Mouse (Mus musculus) forebrain, embryonic 14.5 days (tissue): ENCODE data around the gene Mipep. TPM values are rescaled to one million over a fixed set of nuclear protein-coding genes. Genes with fewer than 3 reads are reported as not detected.

Experiments used
- ATAC-seq: fragments of 200-750 bp; cut with Nextera tagmentation; 2 replicates; pipeline ENCODE4 v1.8.0; 2017; ENCODE audit warnings: mild to moderate bottlenecking, moderate library complexity
- DNase-seq: peaks from one replicate; pipeline ENCODE4 v3.0.0-alpha.2; 2015; ENCODE audit warnings: low spot score
- H3K27ac ChIP-seq: fragments of 300-500 bp; sonication (generic); 2 replicates; pipeline ENCODE4 v1.5.1; 2014; ENCODE audit warnings: low read depth, mild to moderate bottlenecking, control low read depth, low read length, moderate library complexity
- H3K27me3 ChIP-seq: fragments of 300-500 bp; sonication (generic); replicated peaks from 2 replicates; pipeline ENCODE4 v1.6.1; 2014; ENCODE audit warnings: low read length, control low read depth, mixed read lengths; ENCODE audit not compliant: control insufficient read depth, insufficient read depth
- H3K36me3 ChIP-seq: fragments of 300-500 bp; sonication (generic); 2 replicates; pipeline ENCODE4 v1.6.1; 2014; ENCODE audit warnings: low read length, control low read depth; ENCODE audit not compliant: control insufficient read depth, insufficient read depth
- H3K4me1 ChIP-seq: fragments of 300-500 bp; sonication (generic); 2 replicates; pipeline ENCODE4 v1.6.1; 2014; ENCODE audit warnings: antibody characterized with exemption, low read length, control low read depth; ENCODE audit not compliant: control insufficient read depth, insufficient read depth
- H3K4me2 ChIP-seq: fragments of 300-500 bp; sonication (generic); 2 replicates; pipeline ENCODE4 v1.6.1; 2014; ENCODE audit warnings: mild to moderate bottlenecking, control low read depth, low read length
- H3K4me3 ChIP-seq: fragments of 300-500 bp; sonication (generic); 2 replicates; pipeline ENCODE4 v1.5.1; 2014; ENCODE audit warnings: low read depth, low read length, control low read depth
- H3K9ac ChIP-seq: fragments of 300-500 bp; sonication (generic); 2 replicates; pipeline ENCODE4 v1.6.1; 2014; ENCODE audit warnings: mild to moderate bottlenecking, low read length, control low read depth, moderate library complexity
- H3K9me3 ChIP-seq: fragments of 300-500 bp; sonication (generic); replicated peaks from 2 replicates; pipeline ENCODE4 v1.6.1; 2016; ENCODE audit warnings: low read length, control low read depth, mixed read lengths; ENCODE audit not compliant: control insufficient read depth
- WGBS: fragments of 180-500 bp; shearing (Covaris S2); extraction: QIAGEN DNeasy Blood & Tissue Kit; methylation state at CpG from one replicate; pipeline ENCODE4 v1.1.7; 2014; 5-methylcytosine and 5-hydroxymethylcytosine counted together
- polyA plus RNA-seq: library from polyadenylated mRNA; unstranded; fragments of >200 nt; fragmentation: Nextera tagmentation; extraction: Ambion mirVana; gene quantifications from 2 replicates; pipeline ENCODE4 v1.2.1, GENCODE M21; 2014

Gene Mipep
- polyA plus RNA-seq, 1 experiment from 2014 or later: 22.9 TPM

DNA sequence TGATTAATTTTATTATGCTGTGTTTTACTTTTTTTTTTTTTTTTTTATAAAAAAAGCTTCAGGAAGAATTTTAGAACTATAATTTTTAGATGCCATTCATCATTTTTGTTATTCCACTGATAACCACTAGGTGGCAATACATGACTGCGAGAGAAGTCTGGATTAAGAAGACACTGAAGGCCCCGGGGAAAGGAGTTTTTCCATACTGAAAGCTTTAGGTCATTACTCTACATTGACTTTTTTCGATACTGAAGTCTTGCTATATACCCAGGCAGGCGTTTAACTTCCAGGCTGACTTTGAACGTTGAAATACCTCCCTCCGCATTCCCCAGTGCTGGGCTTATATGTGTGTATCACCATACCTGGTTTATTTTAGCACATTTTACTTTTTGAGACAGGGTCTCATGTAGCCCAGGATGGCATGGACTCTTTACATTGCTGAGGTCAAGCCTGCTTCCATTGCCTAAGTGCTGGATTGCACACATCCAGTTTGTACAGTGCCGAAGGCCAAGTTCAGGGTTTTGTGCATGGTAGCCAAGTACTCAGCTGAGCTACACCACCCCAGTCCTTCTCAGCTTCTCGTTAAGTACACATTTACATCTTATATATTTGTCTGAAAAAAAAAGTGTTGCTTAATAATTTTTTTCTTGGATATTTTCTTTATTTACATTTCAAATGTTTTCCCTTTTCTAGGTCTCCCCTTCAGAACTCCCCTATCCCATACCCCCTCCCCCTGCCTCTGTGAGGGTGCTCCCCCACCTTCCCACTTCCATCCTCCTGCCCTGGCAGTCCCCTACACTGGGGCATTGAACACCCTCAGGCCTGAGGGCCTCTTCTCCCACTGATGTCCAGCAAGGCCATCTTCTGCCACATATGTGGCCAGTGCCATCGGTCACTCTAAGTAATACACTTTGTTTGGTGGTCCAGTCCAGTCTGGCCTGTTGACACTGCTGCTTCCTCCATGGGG is 15.7 kb downstream of the Mipep start:
- peak; percentile 55; the same call in 1 of the 2 replicates for ATAC-seq
- peaks cover 47% of the 10 kb centered on the region for H3K36me3 ChIP-seq
- 51% methylated on average over 9 of the region's 9 CpGs for WGBS

DNA sequence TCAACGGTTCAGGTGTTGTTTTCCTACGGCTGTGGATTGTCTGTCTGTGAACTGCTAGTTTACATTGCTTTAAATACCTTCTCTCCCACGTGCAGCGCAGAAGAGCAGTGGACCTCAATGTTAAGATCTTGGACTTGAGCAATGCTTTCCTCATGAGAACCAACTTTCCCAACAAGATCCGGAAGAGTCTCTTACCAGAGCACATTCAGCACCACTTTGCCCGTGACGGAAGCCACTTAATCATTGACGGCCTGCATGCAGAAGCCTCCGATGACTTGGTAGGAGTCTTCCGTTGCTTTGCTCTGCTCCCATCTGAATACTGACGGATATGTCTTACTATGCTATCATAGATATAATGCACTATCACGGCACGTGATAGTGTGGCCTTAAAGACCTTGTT is 17.7 kb downstream of the Mipep start:
- WGBS: 97% methylated on average over 13 of the region's 13 CpGs
- Histone ChIP-seq H3K4me3 (no peak overlapping the region), H3K27ac (no peak overlapping the region), H3K36me3 (peaks cover 38% of the 10 kb centered on the region), H3K27me3 (no peaks in the 10 kb centered on the region), H3K9me3 (no peaks in the 10 kb centered on the region), H3K9ac (no peak overlapping the region), H3K4me2 (no peak overlapping the region), H3K4me1 (no peaks in the 10 kb centered on the region)
- DNase-seq: no peak
- ATAC-seq: no peak

More for the DNA sequence above, 15.7 kb downstream of the Mipep start:
- Histone ChIP-seq H3K4me3 (no peak overlapping the region), H3K4me1 (no peaks in the 10 kb centered on the region), H3K9ac (no peak overlapping the region), H3K27me3 (no peaks in the 10 kb centered on the region), H3K9me3 (no peaks in the 10 kb centered on the region), H3K27ac (no peak overlapping the region), H3K4me2 (no peak overlapping the region)
- DNase-seq: peak; percentile 90

DNA sequence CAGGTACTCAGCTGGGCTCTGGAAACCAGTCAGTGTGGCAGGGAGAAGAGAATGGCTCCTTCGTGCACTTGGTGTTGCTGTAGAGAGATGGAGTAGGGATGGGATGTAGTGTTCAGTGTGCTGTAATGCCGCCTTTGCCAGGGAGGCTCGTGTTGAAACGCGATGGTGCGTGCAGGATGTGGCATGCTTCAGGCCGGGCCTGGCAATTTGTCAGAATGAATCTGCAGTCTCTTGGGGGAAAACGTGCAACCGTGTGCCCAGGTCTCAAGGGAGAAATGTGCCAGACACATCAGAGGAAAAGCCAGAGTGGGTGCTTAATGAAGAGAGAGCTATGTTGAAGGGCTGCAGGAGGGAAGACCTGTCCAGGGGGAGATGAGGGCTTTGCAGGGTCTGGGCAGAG is 20.6 kb downstream of the Mipep start:
- ATAC-seq: no peak
- no peaks in the 10 kb centered on the region for H3K4me1 ChIP-seq
- peaks cover 24% of the 10 kb centered on the region for H3K36me3 ChIP-seq
- no peaks in the 10 kb centered on the region for H3K9me3 ChIP-seq
- H3K4me2 ChIP-seq: no peak overlapping the region
- WGBS: 91% methylated on average over 9 of the region's 9 CpGs
- DNase-seq: no peak
- no peak overlapping the region for H3K9ac ChIP-seq
- H3K27ac ChIP-seq: no peak overlapping the region
- no peak overlapping the region for H3K4me3 ChIP-seq
- H3K27me3 ChIP-seq: no peaks in the 10 kb centered on the region

- Histone ChIP-seq H3K4me1 (no peaks in the 10 kb centered on the region), H3K4me2 (no peak overlapping the region), H3K27ac (no peak overlapping the region), H3K4me3 (no peak overlapping the region), H3K36me3 (peaks cover 24% of the 10 kb centered on the region), H3K9me3 (no peaks in the 10 kb centered on the region), H3K9ac (no peak overlapping the region), H3K27me3 (no peaks in the 10 kb centered on the region)
- WGBS: 95% methylated on average over 1 of the region's 1 CpGs
- DNase-seq (no peak), ATAC-seq (no peak)
Measured at GRCm38 (mm10) chr14:60805871-60806270, 21.5 kb downstream of the Mipep start.

DNA sequence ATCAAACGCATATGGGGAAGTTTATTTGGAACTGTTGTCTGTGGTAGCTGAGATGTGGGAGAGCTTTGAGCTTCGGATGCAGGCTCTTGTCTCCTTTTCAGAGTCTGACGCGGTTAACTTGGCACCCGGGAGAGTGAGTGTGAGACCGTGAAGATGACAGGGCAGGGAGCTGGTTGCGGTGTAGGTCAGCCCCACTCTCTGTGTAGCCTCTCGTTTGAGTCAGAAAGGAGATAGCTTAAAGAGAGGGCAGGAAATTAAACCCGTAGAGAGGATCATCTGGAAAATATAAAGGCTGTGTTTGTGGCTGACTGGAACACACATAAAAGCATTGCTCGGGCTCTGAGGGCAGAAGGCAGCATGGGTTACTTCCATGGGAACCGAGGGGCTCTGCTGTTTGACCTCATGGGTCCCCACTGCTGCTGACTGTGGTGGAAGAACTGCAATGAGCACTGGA is 22.5 kb downstream of the Mipep start:
- H3K27ac ChIP-seq: no peak overlapping the region
- H3K4me1 ChIP-seq: no peaks in the 10 kb centered on the region
- no peaks in the 10 kb centered on the region for H3K27me3 ChIP-seq
- no peak overlapping the region for H3K4me2 ChIP-seq
- peaks cover 24% of the 10 kb centered on the region for H3K36me3 ChIP-seq
- DNase-seq (no peak), ATAC-seq (no peak)
- whole genome bisulfite sequencing: 68% methylated on average over 11 of the region's 11 CpGs
- no peak overlapping the region for H3K9ac ChIP-seq
- H3K4me3 ChIP-seq: no peak overlapping the region
- H3K9me3 ChIP-seq: no peaks in the 10 kb centered on the region

- Histone ChIP-seq H3K27ac (no peak overlapping the region), H3K9me3 (no peaks in the 10 kb centered on the region), H3K4me2 (no peak overlapping the region), H3K9ac (no peak overlapping the region), H3K4me1 (no peaks in the 10 kb centered on the region), H3K27me3 (no peaks in the 10 kb centered on the region), H3K36me3 (peaks cover 17% of the 10 kb centered on the region; the same call in 1 of the 2 replicates), H3K4me3 (no peak overlapping the region)
- 94% methylated on average over 8 of the region's 8 CpGs for WGBS
- DNase-seq (no peak), ATAC-seq (no peak)
Measured at GRCm38 (mm10) chr14:60809881-60810280, 25.5 kb downstream of the Mipep start.

DNA sequence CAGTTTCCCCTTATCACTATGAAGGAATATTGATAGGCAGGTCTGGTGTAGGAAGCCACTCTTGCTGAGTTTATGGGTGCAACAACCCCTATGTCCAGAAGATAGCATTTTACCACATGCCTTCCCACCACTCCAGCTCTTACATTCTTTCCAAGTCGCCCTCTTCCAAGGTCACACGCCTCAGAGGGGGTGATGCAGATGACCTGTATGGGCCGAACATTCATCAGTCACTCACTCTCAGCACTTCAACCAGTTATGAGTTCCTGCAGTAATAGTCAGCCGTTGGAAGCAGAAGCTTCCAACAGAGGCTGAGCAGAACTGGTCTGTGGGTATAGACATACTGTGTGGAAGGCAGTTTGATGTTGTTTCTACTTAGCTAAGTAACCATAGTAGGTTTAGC is 27.2 kb downstream of the Mipep start:
- DNase-seq: no peak
- Histone ChIP-seq H3K4me3 (no peak overlapping the region), H3K9me3 (no peaks in the 10 kb centered on the region), H3K27me3 (no peaks in the 10 kb centered on the region), H3K27ac (no peak overlapping the region), H3K9ac (no peak overlapping the region), H3K4me2 (no peak overlapping the region), H3K36me3 (peaks cover 20% of the 10 kb centered on the region; the same call in 1 of the 2 replicates), H3K4me1 (no peaks in the 10 kb centered on the region)
- 93% methylated on average over 4 of the region's 4 CpGs for WGBS
- no peak for ATAC-seq

GRCm38 (mm10) chr14:60815098-60815497 is 30.7 kb downstream of the Mipep start:
- Histone ChIP-seq H3K27me3 (no peaks in the 10 kb centered on the region), H3K4me3 (no peak overlapping the region), H3K27ac (no peak overlapping the region), H3K36me3 (peaks cover 20% of the 10 kb centered on the region; the same call in 1 of the 2 replicates), H3K4me2 (no peak overlapping the region), H3K4me1 (no peaks in the 10 kb centered on the region), H3K9ac (no peak overlapping the region), H3K9me3 (no peaks in the 10 kb centered on the region)
- no peak for ATAC-seq
- WGBS: 92% methylated on average over 5 of the region's 5 CpGs
- no peak for DNase-seq

GRCm38 (mm10) chr14:60818045-60818444 is 33.7 kb downstream of the Mipep start:
- Histone ChIP-seq H3K27me3 (no peaks in the 10 kb centered on the region), H3K9ac (no peak overlapping the region), H3K4me3 (no peak overlapping the region), H3K36me3 (peaks cover 9% of the 10 kb centered on the region; the same call in 1 of the 2 replicates), H3K9me3 (no peaks in the 10 kb centered on the region), H3K4me2 (no peak overlapping the region), H3K27ac (no peak overlapping the region), H3K4me1 (no peaks in the 10 kb centered on the region)
- WGBS: 74% methylated on average over 5 of the region's 5 CpGs
- DNase-seq (no peak), ATAC-seq (no peak)
